Mouse (Mus musculus) embryonic facial prominence, embryonic 13.5 days (tissue): ENCODE measurements at regions not wholly inside any gene's neighbourhood (a gene's known extent, or its start where the extent isn't known, plus 50 kb on each side); places are given as distances from the start of the nearest gene placed in this dataset.

Experiments used
- ATAC-seq: fragments of 200-750 bp; cut with Nextera tagmentation; 2 replicates; pipeline ENCODE4 v1.8.0; 2017; ENCODE audit warnings: low read depth; ENCODE audit not compliant: insufficient number of reproducible peaks, insufficient read depth, low FRiP score, low TSS enrichment
- H3K27ac ChIP-seq: fragments of 300-500 bp; sonication (generic); 2 replicates; pipeline ENCODE4 v1.5.1; 2015; ENCODE audit warnings: moderate library complexity, mild to moderate bottlenecking, inconsistent platforms
- H3K27me3 ChIP-seq: fragments of 300-500 bp; sonication (generic); 2 replicates; pipeline ENCODE4 v1.6.1; 2015; ENCODE audit warnings: mild to moderate bottlenecking, inconsistent platforms
- H3K36me3 ChIP-seq: fragments of 300-500 bp; sonication (generic); 2 replicates; pipeline ENCODE4 v1.6.1; 2015; ENCODE audit warnings: mild to moderate bottlenecking, inconsistent platforms
- H3K4me1 ChIP-seq: fragments of 300-500 bp; sonication (generic); 2 replicates; pipeline ENCODE4 v1.6.1; 2015; ENCODE audit warnings: inconsistent platforms
- H3K4me2 ChIP-seq: fragments of 300-500 bp; sonication (generic); 2 replicates; pipeline ENCODE4 v1.6.1; 2015; ENCODE audit warnings: moderate library complexity, mild to moderate bottlenecking, inconsistent platforms
- H3K4me3 ChIP-seq: fragments of 300-500 bp; sonication (generic); 2 replicates; pipeline ENCODE4 v1.5.1; 2015; ENCODE audit warnings: mild to moderate bottlenecking, inconsistent platforms
- H3K9ac ChIP-seq: fragments of 300-500 bp; sonication (generic); 2 replicates; pipeline ENCODE4 v1.6.1; 2015; ENCODE audit warnings: mild to moderate bottlenecking, inconsistent platforms
- H3K9me3 ChIP-seq: fragments of 300-500 bp; sonication (generic); 2 replicates; pipeline ENCODE4 v1.6.1; 2016; ENCODE audit warnings: inconsistent platforms
- WGBS: fragments of 180-500 bp; shearing (Covaris S2); methylation state at CpG from one replicate; pipeline ENCODE4 v1.1.7; 2015; ENCODE audit warnings: mixed read lengths; 5-methylcytosine and 5-hydroxymethylcytosine counted together

- Histone ChIP-seq H3K9me3 (no peaks in the 10 kb centered on the region), H3K4me2 (no peak overlapping the region), H3K9ac (no peak overlapping the region), H3K4me3 (no peak overlapping the region), H3K27ac (no peak overlapping the region), H3K4me1 (no peaks in the 10 kb centered on the region), H3K27me3 (no peaks in the 10 kb centered on the region), H3K36me3 (no peaks in the 10 kb centered on the region)
- 85% methylated on average over 1 of the region's 1 CpGs for WGBS
- no peak for ATAC-seq
Measured at GRCm38 (mm10) chr14:113112320-113112719, 202.1 kb upstream of the Tpm3-rs7 start.

- H3K27me3 ChIP-seq: no peaks in the 10 kb centered on the region
- no peak overlapping the region for H3K9ac ChIP-seq
- ATAC-seq: no peak
- no peaks in the 10 kb centered on the region for H3K36me3 ChIP-seq
- H3K4me2 ChIP-seq: no peak overlapping the region
- H3K27ac ChIP-seq: no peak overlapping the region
- no peaks in the 10 kb centered on the region for H3K9me3 ChIP-seq
- H3K4me3 ChIP-seq: no peak overlapping the region
- H3K4me1 ChIP-seq: no peaks in the 10 kb centered on the region
- WGBS: 93% methylated on average over 2 of the region's 2 CpGs
Measured at GRCm38 (mm10) chr14:113138823-113139222, 175.6 kb upstream of the Tpm3-rs7 start.

- no peak for ATAC-seq
- WGBS: 92% methylated on average over 2 of the region's 2 CpGs
- H3K36me3 ChIP-seq: no peaks in the 10 kb centered on the region
Measured at GRCm38 (mm10) chr14:113168584-113168983, 145.8 kb upstream of the Tpm3-rs7 start.

GRCm38 (mm10) chr14:113182345-113182997 lies 131.9 kb upstream of the Tpm3-rs7 start:
- ATAC-seq: no peak
- H3K4me1 ChIP-seq: no peaks in the 10 kb centered on the region

More at GRCm38 (mm10) chr14:113168584-113168983, 145.8 kb upstream of the Tpm3-rs7 start:
- Histone ChIP-seq H3K27ac (no peak overlapping the region), H3K4me1 (no peaks in the 10 kb centered on the region), H3K4me2 (no peak overlapping the region), H3K9ac (no peak overlapping the region), H3K4me3 (no peak overlapping the region), H3K27me3 (no peaks in the 10 kb centered on the region), H3K9me3 (no peaks in the 10 kb centered on the region)

GRCm38 (mm10) chr14:113211968-113212367 lies 102.4 kb upstream of the Tpm3-rs7 start:
- Histone ChIP-seq H3K36me3 (no peaks in the 10 kb centered on the region), H3K9me3 (no peaks in the 10 kb centered on the region), H3K4me1 (no peaks in the 10 kb centered on the region), H3K4me3 (no peak overlapping the region), H3K27me3 (no peaks in the 10 kb centered on the region), H3K9ac (no peak overlapping the region), H3K4me2 (no peak overlapping the region), H3K27ac (no peak overlapping the region)
- no peak for ATAC-seq
- WGBS: 88% methylated on average over 5 of the region's 5 CpGs

More at GRCm38 (mm10) chr14:113182345-113182997, 131.9 kb upstream of the Tpm3-rs7 start:
- H3K36me3 ChIP-seq: no peaks in the 10 kb centered on the region
- no peak overlapping the region for H3K4me3 ChIP-seq
- no peak overlapping the region for H3K27ac ChIP-seq
- no peaks in the 10 kb centered on the region for H3K27me3 ChIP-seq
- no peaks in the 10 kb centered on the region for H3K9me3 ChIP-seq
- H3K9ac ChIP-seq: no peak overlapping the region
- peak overlapping the region; percentile 14; the same call in 1 of the 2 replicates for H3K4me2 ChIP-seq
- 28% methylated on average over 16 of the region's 16 CpGs for WGBS
